Mouse (Mus musculus): ENCODE data around the gene Gpalpp1.

The Gpalpp1 gene

GRCm38 (mm10) chr14:76099543-76099942 lies 11.0 kb downstream of the Gpalpp1 start:
- DNase-seq (ENCODE audit: low spot score): no peak

- DNase-seq (ENCODE audit: low spot score): no peak
Observed at GRCm38 (mm10) chr14:76097815-76098214, 12.7 kb downstream of the Gpalpp1 start.

GRCm38 (mm10) chr14:76097244-76097643 lies 13.3 kb downstream of the Gpalpp1 start:
- DNase-seq (ENCODE audit: low spot score): no peak

- no peak for DNase-seq (ENCODE audit: low spot score)
Observed at GRCm38 (mm10) chr14:76084188-76084587, 26.4 kb downstream of the Gpalpp1 start.

GRCm38 (mm10) chr14:76082086-76082636 lies 28.4 kb downstream of the Gpalpp1 start:
- DNase-seq (ENCODE audit: low spot score): no peak

GRCm38 (mm10) chr14:76081451-76081850 lies 29.1 kb downstream of the Gpalpp1 start:
- no peak for DNase-seq (ENCODE audit: low spot score)

- DNase-seq (ENCODE audit: low spot score): peak; percentile 47
Observed at GRCm38 (mm10) chr14:76077088-76077491, 33.5 kb downstream of the Gpalpp1 start.

- peak; percentile 28 for DNase-seq (ENCODE audit: low spot score)
Observed at GRCm38 (mm10) chr14:76076602-76077001, 34.0 kb downstream of the Gpalpp1 start.

GRCm38 (mm10) chr14:76075721-76076120 lies 34.8 kb downstream of the Gpalpp1 start:
- DNase-seq (ENCODE audit: low spot score): no peak

GRCm38 (mm10) chr14:76074206-76074605 lies 36.4 kb downstream of the Gpalpp1 start:
- no peak for DNase-seq (ENCODE audit: low spot score)

GRCm38 (mm10) chr14:76072626-76073025 lies 37.9 kb downstream of the Gpalpp1 start:
- no peak for DNase-seq (ENCODE audit: low spot score)

GRCm38 (mm10) chr14:76069296-76069695 lies 41.3 kb downstream of the Gpalpp1 start:
- no peak for DNase-seq (ENCODE audit: low spot score)

- DNase-seq (ENCODE audit: low spot score): no peak
Observed at GRCm38 (mm10) chr14:76068296-76068695, 42.3 kb downstream of the Gpalpp1 start.

- no peak for DNase-seq (ENCODE audit: low spot score)
Observed at GRCm38 (mm10) chr14:76067237-76067636, 43.3 kb downstream of the Gpalpp1 start.

GRCm38 (mm10) chr14:76059441-76059840 lies 51.1 kb downstream of the Gpalpp1 start:
- no peak for DNase-seq (ENCODE audit: low spot score)

GRCm38 (mm10) chr14:76053726-76054125 lies 56.8 kb downstream of the Gpalpp1 start:
- DNase-seq (ENCODE audit: low spot score): no peak

GRCm38 (mm10) chr14:76051966-76052365 lies 58.6 kb downstream of the Gpalpp1 start:
- DNase-seq (ENCODE audit: low spot score): no peak

GRCm38 (mm10) chr14:76045767-76046166 lies 64.8 kb downstream of the Gpalpp1 start:
- DNase-seq (ENCODE audit: low spot score): no peak

GRCm38 (mm10) chr14:76044164-76044557 lies 66.4 kb downstream of the Gpalpp1 start:
- DNase-seq (ENCODE audit: low spot score): no peak

- no peak for DNase-seq (ENCODE audit: low spot score)
Observed at GRCm38 (mm10) chr14:76043251-76044163, 67.1 kb downstream of the Gpalpp1 start.
